Mouse (Mus musculus): ENCODE measurements around the gene Serinc3.

The Serinc3 gene

DNA sequence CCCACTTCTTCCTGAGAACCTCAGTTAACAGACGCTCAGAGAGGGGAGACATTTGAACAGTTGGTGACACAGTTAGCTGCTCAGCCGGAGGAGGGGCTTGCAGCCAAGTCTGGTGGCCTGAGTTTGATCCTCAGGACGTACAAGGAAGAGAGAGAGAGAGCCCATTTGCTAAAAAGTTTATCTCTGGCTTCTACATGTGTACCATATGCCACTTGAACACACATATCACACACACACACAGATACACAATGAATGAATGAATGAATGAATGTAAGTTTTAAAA lies 48.1 kb downstream of the Serinc3 start:
- DNase-seq (ENCODE audit: low read depth in 1 of 2, low spot score in 2 of 2), result no peak

GRCm38 (mm10) chr2:163596057-163596872 lies 48.7 kb downstream of the Serinc3 start:
- DNase-seq (ENCODE audit: low read depth in 1 of 2, low spot score in 2 of 2), result no peak

GRCm38 (mm10) chr2:163595119-163595518 lies 49.8 kb downstream of the Serinc3 start:
- no peak for DNase-seq (ENCODE audit: low read depth in 1 of 2, low spot score in 2 of 2)

- DNase-seq (ENCODE audit: low read depth in 1 of 2, low spot score in 2 of 2), result no peak
Observed at GRCm38 (mm10) chr2:163593636-163594282, 51.2 kb downstream of the Serinc3 start.

GRCm38 (mm10) chr2:163592084-163592483 lies 52.8 kb downstream of the Serinc3 start:
- DNase-seq (ENCODE audit: low read depth in 1 of 2, low spot score in 2 of 2), result peak in 1 of 2 experiments; percentile 26

- no peak for DNase-seq (ENCODE audit: low read depth in 1 of 2, low spot score in 2 of 2)
Observed at GRCm38 (mm10) chr2:163590996-163591395, 53.9 kb downstream of the Serinc3 start.

DNA sequence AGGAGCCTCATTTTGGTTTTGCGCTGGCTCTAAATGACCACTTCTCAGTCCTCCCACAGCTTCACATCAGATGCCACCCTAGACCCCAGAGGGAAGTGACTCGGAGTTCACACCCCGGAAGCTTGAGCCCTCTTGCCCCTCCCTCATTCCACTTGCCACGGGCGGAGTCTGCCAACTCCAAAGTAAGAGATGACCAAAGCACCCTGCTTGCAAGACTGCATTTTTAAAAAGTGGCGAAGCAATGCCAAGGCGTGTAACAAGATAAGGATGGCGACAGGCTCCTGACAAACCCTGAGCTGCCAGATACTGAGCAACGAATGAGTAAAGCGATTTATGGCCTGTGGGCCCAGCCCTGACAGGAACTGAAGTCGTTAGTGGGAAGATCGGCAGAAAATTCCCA lies 54.7 kb downstream of the Serinc3 start:
- DNase-seq (ENCODE audit: low read depth in 1 of 2, low spot score in 2 of 2), result no peak

- no peak for DNase-seq (ENCODE audit: low read depth in 1 of 2, low spot score in 2 of 2)
Observed at GRCm38 (mm10) chr2:163587506-163587905, 57.4 kb downstream of the Serinc3 start.

DNA sequence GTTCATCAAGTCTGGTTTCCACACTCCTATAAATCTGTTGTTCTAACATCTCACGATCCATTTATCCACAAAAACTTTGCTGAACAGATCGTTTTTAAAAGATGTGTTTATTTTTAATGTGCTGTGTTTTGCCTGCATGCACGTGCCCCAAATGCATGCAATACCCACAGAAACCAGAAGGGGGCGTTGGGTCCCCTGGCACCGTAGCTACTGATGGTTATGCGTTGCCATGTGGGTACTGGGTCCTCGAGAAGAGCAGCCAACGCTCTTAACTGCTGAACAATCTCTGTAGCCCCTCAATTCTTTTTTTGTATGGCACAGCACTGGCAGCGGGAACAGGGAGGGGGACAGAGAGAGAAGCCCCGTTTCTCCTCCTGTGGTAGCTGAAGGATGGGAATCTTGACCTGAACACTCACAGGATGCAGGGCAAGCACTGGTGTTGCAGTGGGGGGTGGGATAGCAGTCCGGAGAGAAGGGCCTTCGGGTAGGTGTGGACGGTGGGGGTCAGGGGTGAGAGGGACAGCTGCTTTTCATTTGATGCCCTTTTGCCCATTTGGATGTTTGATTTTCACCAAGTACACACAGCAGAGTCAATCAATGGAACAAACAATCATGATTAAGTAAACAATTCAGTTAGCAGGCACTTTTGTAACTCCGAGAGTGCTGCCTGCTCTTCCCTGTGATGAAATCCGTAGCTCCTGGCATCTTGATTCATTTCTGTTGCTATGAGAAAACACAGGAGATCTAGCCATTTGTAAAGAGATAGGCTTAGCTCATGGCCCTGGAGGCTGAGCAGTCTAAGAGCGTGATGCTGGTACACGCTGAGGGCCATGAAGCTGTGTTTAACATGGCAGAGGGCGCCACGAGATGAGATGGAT lies 58.3 kb downstream of the Serinc3 start:
- DNase-seq (ENCODE audit: low read depth in 1 of 2, low spot score in 2 of 2), result no peak

- no peak for DNase-seq (ENCODE audit: low read depth in 1 of 2, low spot score in 2 of 2)
Observed at GRCm38 (mm10) chr2:163584088-163584426, 60.9 kb downstream of the Serinc3 start.

DNA sequence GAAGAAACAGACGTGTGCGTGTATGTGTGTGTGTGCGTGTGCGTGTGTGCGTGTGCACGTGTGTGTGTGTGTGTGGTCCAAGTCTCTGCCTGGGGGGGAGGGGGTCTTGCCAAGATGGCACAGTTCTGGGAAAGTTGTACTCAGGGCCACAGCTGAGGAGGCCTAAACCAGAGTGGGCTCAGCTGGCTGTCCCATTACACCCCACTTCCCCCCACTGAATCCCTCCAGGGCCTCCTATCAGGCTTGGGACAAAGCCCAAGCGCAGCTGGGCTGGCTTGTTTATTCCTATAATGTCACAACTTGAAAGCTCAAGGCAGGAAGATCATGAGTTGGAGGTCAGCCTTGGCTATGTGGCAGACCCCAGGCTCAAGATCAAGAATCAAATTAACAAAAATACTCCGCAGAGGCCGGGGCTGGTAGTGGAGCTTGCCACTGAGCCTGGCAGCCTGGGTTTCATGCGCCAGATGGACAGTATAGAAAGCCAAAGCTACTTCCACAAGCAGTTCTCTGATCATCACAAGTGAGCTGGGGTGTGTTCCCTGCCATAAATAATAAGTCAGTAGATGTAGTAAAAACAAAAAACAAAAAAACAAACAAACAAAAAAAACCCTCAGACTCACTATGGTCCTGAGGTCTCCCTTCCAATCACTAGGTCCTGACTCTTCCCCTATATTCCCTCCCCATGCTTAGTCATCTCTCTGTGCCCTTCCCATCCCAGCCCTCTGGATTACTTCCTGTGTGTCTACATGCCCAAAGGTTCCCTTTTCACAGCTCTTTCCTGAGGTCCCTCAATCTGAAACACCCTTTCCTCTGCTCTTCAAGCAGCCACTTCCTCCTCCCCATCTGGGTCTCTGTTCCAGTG lies 61.5 kb downstream of the Serinc3 start:
- peak in 1 of 2 experiments; percentile 29 for DNase-seq (ENCODE audit: low read depth in 1 of 2, low spot score in 2 of 2)

DNA sequence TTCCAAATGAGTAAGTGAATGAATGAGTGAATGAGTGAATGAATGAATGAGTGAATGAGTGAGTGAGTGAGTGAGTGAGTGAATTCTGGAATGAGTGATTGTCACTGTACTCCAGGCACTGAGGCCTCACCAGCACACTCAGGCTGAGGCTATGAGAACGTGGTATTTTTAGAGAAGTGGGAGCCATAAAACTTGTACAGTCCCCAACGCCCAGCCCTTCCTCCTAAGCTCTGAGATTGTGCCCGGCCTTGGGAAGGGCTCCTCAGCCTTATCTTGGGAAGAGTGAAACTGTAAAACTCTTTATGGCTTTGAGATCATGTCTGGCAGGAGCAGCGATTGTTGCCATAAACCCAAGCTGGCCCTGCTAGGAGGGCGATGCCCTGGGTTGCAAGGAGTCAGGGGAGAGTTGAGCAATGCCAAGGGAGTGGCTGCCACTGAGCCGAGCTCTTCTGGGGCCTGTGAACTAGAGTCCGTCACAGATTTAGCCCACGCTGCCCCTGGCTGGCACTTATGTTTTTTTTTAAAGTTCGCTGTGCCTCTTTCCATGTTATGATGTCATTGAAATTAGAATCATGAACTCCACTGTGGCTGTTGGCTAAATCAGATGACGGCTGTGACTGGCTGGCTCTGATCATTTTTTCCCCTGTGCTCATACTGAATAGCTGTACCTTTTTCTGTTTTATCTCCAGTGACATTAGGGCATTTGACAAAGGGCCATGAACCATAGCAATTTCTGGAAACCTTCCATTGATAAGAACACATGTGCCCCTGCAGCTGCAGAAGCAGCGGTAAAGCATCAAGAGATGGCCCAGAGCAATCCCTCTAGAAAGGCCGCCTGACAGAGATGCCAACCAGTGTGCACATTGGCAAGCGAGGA lies 64.6 kb downstream of the Serinc3 start:
- peak; percentile 38 to 48 for DNase-seq (ENCODE audit: low read depth in 1 of 2, low spot score in 2 of 2)

- no peak for DNase-seq (ENCODE audit: low read depth in 1 of 2, low spot score in 2 of 2)
Observed at GRCm38 (mm10) chr2:163577986-163578385, 66.9 kb downstream of the Serinc3 start.

DNA sequence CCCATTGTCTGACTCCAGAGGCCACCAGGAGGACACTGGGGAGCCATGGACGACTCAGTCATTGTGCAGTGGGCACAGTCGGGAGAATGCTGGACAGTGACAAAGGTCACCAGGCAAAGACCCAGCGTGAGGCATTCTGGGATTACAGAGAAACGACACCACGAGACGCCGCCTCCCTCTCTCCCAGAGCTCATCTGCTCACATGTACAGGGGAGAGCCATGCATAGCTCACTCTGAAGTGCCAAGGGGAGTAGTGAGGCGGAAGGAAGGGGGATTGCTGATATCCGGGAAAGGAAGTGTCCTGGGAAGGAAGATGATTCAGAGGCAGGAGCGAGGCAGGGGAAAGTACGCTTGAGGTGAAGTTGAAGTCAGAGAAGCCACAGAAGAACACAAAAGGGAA lies 69.7 kb downstream of the Serinc3 start:
- peak in 1 of 2 experiments; percentile 25 for DNase-seq (ENCODE audit: low read depth in 1 of 2, low spot score in 2 of 2)

DNA sequence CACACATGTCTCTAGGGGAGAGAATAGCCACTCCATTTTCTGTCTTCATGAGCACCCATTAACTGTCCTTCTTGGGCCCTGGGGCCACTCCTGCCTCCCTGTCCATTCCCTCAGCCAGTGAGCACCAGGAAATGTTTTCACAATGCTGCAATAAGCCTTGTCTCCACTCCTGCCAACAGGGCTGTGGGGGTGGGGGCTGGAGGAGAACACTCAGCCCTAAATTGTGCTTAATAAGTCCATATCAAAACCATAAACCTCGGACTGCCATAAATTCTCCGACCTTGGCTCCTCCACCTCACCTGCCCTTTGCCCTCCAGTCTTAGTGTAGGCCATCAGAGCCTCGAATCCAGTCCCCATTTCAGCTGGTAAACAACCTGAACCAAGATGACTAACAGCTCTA lies 70.6 kb downstream of the Serinc3 start:
- no peak for DNase-seq (ENCODE audit: low read depth in 1 of 2, low spot score in 2 of 2)
